In the genomic region with DNA sequence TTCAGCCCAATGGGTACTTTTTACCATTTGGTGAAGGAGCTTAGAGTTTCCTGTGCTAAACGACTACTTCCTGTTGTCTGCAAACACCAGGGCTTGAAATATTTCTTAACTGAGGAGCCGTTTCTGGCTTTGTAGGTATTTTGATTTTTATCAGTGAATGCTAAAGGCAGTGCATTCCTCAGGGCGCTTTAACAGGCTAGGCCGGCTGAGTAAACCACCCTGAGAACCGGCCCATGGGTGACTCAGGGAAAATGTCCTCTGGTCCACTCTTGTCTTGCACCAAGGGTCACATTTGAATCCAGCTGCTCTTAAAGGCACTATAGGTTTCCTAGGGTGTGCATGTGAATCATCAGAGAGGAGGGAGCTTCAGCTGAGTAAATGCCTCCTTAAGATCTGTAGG, we compare ENCODE assay signal across 16 mouse cellular contexts.
DNase-seq lines count a peak whose midpoint lies in the region; ATAC-seq lines count a peak whose summit lies in the region.
"Had no signal": no experiment of that assay in that cellular context is flagged by ENCODE, and none has a peak within 500 bp of the region (broad histone marks: within the 10 kb centered on the region; RNA-seq: fewer than 3 reads in every experiment).

No protein-coding gene starts in this region.

- ATAC-seq in intestine, embryonic 15.5 days, result peak; percentile 25; the same call in 1 of the 2 replicates
- no peak for ATAC-seq in intestine, embryonic 16.5 days
- ATAC-seq in kidney, embryonic 15.5 days (replicated peaks; ENCODE audit: low FRiP score), result no peak
- 0 out of 2 replicates have a peak, but pooled peaks have one; percentile 17 for ATAC-seq in megakaryocyte progenitor cell, adult 5-6 weeks (replicated peaks; ENCODE audit: poor library complexity)
- ATAC-seq: forebrain, embryonic 15.5 days; midbrain, embryonic 16.5 days had no signal

- H3K4me2 ChIP-seq in intestine, embryonic 15.5 days (replicated peaks), result no peak overlapping the region
- no peak overlapping the region for H3K4me2 ChIP-seq in intestine, embryonic 16.5 days (ENCODE audit: low read depth, low read length)
- H3K4me2 ChIP-seq in kidney, embryonic 15.5 days, result no peak overlapping the region
- H3K4me2 ChIP-seq: embryonic facial prominence, embryonic 12.5 days; forebrain, embryonic 15.5 days; liver, embryonic 15.5 days had no signal

- H3K36me3 ChIP-seq in intestine, embryonic 15.5 days, result no peaks in the 10 kb centered on the region
- H3K36me3 ChIP-seq in intestine, embryonic 16.5 days (ENCODE audit: control insufficient read depth, insufficient read depth, low read length), result no peaks in the 10 kb centered on the region
- H3K36me3 ChIP-seq in kidney, embryonic 15.5 days, result no peaks in the 10 kb centered on the region
- H3K36me3 ChIP-seq: embryonic facial prominence, embryonic 12.5 days; forebrain, embryonic 15.5 days; liver, embryonic 15.5 days had no signal

- H3K27me3 ChIP-seq in intestine, embryonic 15.5 days (replicated peaks), result no peaks in the 10 kb centered on the region
- no peaks in the 10 kb centered on the region for H3K27me3 ChIP-seq in intestine, embryonic 16.5 days (replicated peaks; ENCODE audit: control insufficient read depth, insufficient read depth, low read length)
- no peaks in the 10 kb centered on the region for H3K27me3 ChIP-seq in kidney, embryonic 15.5 days
- H3K27me3 ChIP-seq: embryonic facial prominence, embryonic 12.5 days; forebrain, embryonic 15.5 days; liver, embryonic 15.5 days had no signal

- DNase-seq in CD4-positive, CD25-positive, alpha-beta regulatory T cell, adult 2 months (ENCODE audit: low read depth, low spot score), result peak; percentile 3
- no peak for DNase-seq in cerebellum, adult 11 months
- DNase-seq in thymus, adult 18-20 months, result no peak
- no peak for DNase-seq in layer of hippocampus, postnatal 36 days
- DNase-seq: cerebellum, adult 18-20 months; gastrocnemius, postnatal 36 days; heart, postnatal 14 days; right cerebral cortex, postnatal 25 days had no signal

- H3K4me3 ChIP-seq in intestine, embryonic 15.5 days (replicated peaks), result no peak overlapping the region
- H3K4me3 ChIP-seq in intestine, embryonic 16.5 days (ENCODE audit: low read length), result no peak overlapping the region
- no peak overlapping the region for H3K4me3 ChIP-seq in kidney, embryonic 15.5 days (replicated peaks)
- H3K4me3 ChIP-seq: embryonic facial prominence, embryonic 12.5 days; forebrain, embryonic 15.5 days; liver, embryonic 15.5 days had no signal

- 41% methylated on average over 5 of the region's 5 CpGs for WGBS in intestine, embryonic 15.5 days
- WGBS in intestine, embryonic 16.5 days, result 44% methylated on average over 5 of the region's 5 CpGs
- 50% methylated on average over 5 of the region's 5 CpGs for whole genome bisulfite sequencing in kidney, embryonic 15.5 days

- H3K9ac ChIP-seq in intestine, embryonic 15.5 days, result no peak overlapping the region
- H3K9ac ChIP-seq in intestine, embryonic 16.5 days (ENCODE audit: low read depth, low read length), result no peak overlapping the region
- H3K9ac ChIP-seq in kidney, embryonic 15.5 days, result no peak overlapping the region
- H3K9ac ChIP-seq: embryonic facial prominence, embryonic 12.5 days; forebrain, embryonic 15.5 days; liver, embryonic 15.5 days had no signal

- no peaks in the 10 kb centered on the region for H3K9me3 ChIP-seq in intestine, embryonic 15.5 days
- H3K9me3 ChIP-seq in intestine, embryonic 16.5 days (ENCODE audit: control insufficient read depth, low read length), result no peaks in the 10 kb centered on the region
- H3K9me3 ChIP-seq in kidney, embryonic 15.5 days (replicated peaks), result 0 out of 2 replicates have a peak, but pooled peaks cover 2% of the 10 kb centered on the region
- H3K9me3 ChIP-seq: embryonic facial prominence, embryonic 12.5 days; forebrain, embryonic 15.5 days; liver, embryonic 15.5 days had no signal

- 0 out of 2 replicates have a peak, but pooled peaks cover 3% of the 10 kb centered on the region for H3K4me1 ChIP-seq in intestine, embryonic 15.5 days (replicated peaks)
- H3K4me1 ChIP-seq in intestine, embryonic 16.5 days (ENCODE audit: control insufficient read depth, insufficient read depth, low read length), result no peaks in the 10 kb centered on the region
- H3K4me1 ChIP-seq in kidney, embryonic 15.5 days, result peaks cover 15% of the 10 kb centered on the region; the same call in 1 of the 2 replicates
- H3K4me1 ChIP-seq: embryonic facial prominence, embryonic 12.5 days; forebrain, embryonic 15.5 days; liver, embryonic 15.5 days had no signal

- no peak overlapping the region for H3K27ac ChIP-seq in intestine, embryonic 15.5 days
- H3K27ac ChIP-seq in intestine, embryonic 16.5 days (ENCODE audit: low read length), result no peak overlapping the region
- H3K27ac ChIP-seq in kidney, embryonic 15.5 days, result peak overlapping the region; percentile 67
- H3K27ac ChIP-seq: embryonic facial prominence, embryonic 12.5 days; forebrain, embryonic 15.5 days; liver, embryonic 15.5 days had no signal

Comparison
In these comparisons a context has a peak if more than half of its experiments do, and no peak if none do; other contexts are left out.
1. ATAC-seq: peak in intestine, embryonic 15.5 days (single experiment) and megakaryocyte progenitor cell, adult 5-6 weeks (single experiment); none in intestine, embryonic 16.5 days (single experiment) and kidney, embryonic 15.5 days (single experiment).